Mouse (Mus musculus): Measurements from ENCODE around the gene Mvb12b.
"Not testable (repeated sequence)": the region's sequence is repeated elsewhere in the genome, so short reads cannot be mapped to it uniquely, and the experiment has no call there.

Mvb12b gene

GRCm38 (mm10) chr2:33918824-33919223 is 31.1 kb upstream of the Mvb12b start:
- Histone ChIP-seq H3K36me3 (ENCODE audit: insufficient read depth, low read length) (no peaks in the 10 kb centered on the region), H3K4me1 (replicated peaks; ENCODE audit: low read depth, low read length) (peaks cover 34% of the 10 kb centered on the region), H3K4me3 (replicated peaks; ENCODE audit: low read length) (no peak overlapping the region), H3K9me3 (ENCODE audit: low read length) (no peaks in the 10 kb centered on the region), H3K27me3 (ENCODE audit: insufficient read depth, low read length) (peaks cover 16% of the 10 kb centered on the region)
- no peak for TF ChIP-seq CTCF (conservative IDR thresholded peaks at IDR 0.05; ENCODE audit: low read length)
- no peak for TF ChIP-seq NANOG (IDR thresholded peaks at IDR 0.05; ENCODE audit: borderline replicate concordance, low read length)
- TF ChIP-seq POU5F1 (IDR thresholded peaks at IDR 0.05; ENCODE audit: borderline replicate concordance, low read length) = no peak

- Histone ChIP-seq H3K4me3 (replicated peaks; ENCODE audit: low read length) (peak overlapping the region; percentile 45; the same call in 1 of the 2 replicates), H3K36me3 (ENCODE audit: insufficient read depth, low read length) (no peaks in the 10 kb centered on the region), H3K4me1 (replicated peaks; ENCODE audit: low read depth, low read length) (peaks cover 34% of the 10 kb centered on the region), H3K9me3 (ENCODE audit: low read length) (no peaks in the 10 kb centered on the region), H3K27me3 (ENCODE audit: insufficient read depth, low read length) (peaks cover 11% of the 10 kb centered on the region)
- TF ChIP-seq NANOG (IDR thresholded peaks at IDR 0.05; ENCODE audit: borderline replicate concordance, low read length) (no peak), CTCF (conservative IDR thresholded peaks at IDR 0.05; ENCODE audit: low read length) (peak; percentile 91)
Observed at GRCm38 (mm10) chr2:33918318-33918717, 30.6 kb upstream of the Mvb12b start.

- no peak overlapping the region for H3K4me3 ChIP-seq (replicated peaks; ENCODE audit: low read length)
- H3K27me3 ChIP-seq (ENCODE audit: insufficient read depth, low read length) = no peaks in the 10 kb centered on the region; the same call in 1 of the 2 replicates
- H3K36me3 ChIP-seq (ENCODE audit: insufficient read depth, low read length) = no peaks in the 10 kb centered on the region
- no peak for TF ChIP-seq NANOG (IDR thresholded peaks at IDR 0.05; ENCODE audit: borderline replicate concordance, low read length)
- TF ChIP-seq CTCF (conservative IDR thresholded peaks at IDR 0.05; ENCODE audit: low read length) = no peak
- no peak for TF ChIP-seq POU5F1 (IDR thresholded peaks at IDR 0.05; ENCODE audit: borderline replicate concordance, low read length)
- H3K9me3 ChIP-seq (ENCODE audit: low read length) = no peaks in the 10 kb centered on the region
- peaks cover 28% of the 10 kb centered on the region for H3K4me1 ChIP-seq (replicated peaks; ENCODE audit: low read depth, low read length)
Observed at GRCm38 (mm10) chr2:33916603-33917002, 28.9 kb upstream of the Mvb12b start.

- H3K36me3 ChIP-seq (ENCODE audit: insufficient read depth, low read length) = no peaks in the 10 kb centered on the region
- H3K4me3 ChIP-seq (replicated peaks; ENCODE audit: low read length) = no peak overlapping the region
- peaks cover 5% of the 10 kb centered on the region for H3K9me3 ChIP-seq (ENCODE audit: low read length)
- H3K27me3 ChIP-seq (ENCODE audit: insufficient read depth, low read length) = no peaks in the 10 kb centered on the region; the same call in 1 of the 2 replicates
- TF ChIP-seq CTCF (conservative IDR thresholded peaks at IDR 0.05; ENCODE audit: low read length) = no peak
- no peak for TF ChIP-seq NANOG (IDR thresholded peaks at IDR 0.05; ENCODE audit: borderline replicate concordance, low read length)
- TF ChIP-seq POU5F1 (IDR thresholded peaks at IDR 0.05; ENCODE audit: borderline replicate concordance, low read length) = no peak
- peaks cover 12% of the 10 kb centered on the region for H3K4me1 ChIP-seq (replicated peaks; ENCODE audit: low read depth, low read length)
Observed at GRCm38 (mm10) chr2:33914998-33915397, 27.3 kb upstream of the Mvb12b start.

GRCm38 (mm10) chr2:33914334-33914733 is 26.6 kb upstream of the Mvb12b start:
- no peaks in the 10 kb centered on the region for H3K36me3 ChIP-seq (ENCODE audit: insufficient read depth, low read length)
- H3K27me3 ChIP-seq (ENCODE audit: insufficient read depth, low read length) = no peaks in the 10 kb centered on the region
- H3K4me1 ChIP-seq (replicated peaks; ENCODE audit: low read depth, low read length) = peaks cover 7% of the 10 kb centered on the region
- no peak for TF ChIP-seq POU5F1 (IDR thresholded peaks at IDR 0.05; ENCODE audit: borderline replicate concordance, low read length)
- TF ChIP-seq CTCF (conservative IDR thresholded peaks at IDR 0.05; ENCODE audit: low read length) = no peak
- TF ChIP-seq NANOG (IDR thresholded peaks at IDR 0.05; ENCODE audit: borderline replicate concordance, low read length) = no peak
- no peak overlapping the region for H3K4me3 ChIP-seq (replicated peaks; ENCODE audit: low read length)
- H3K9me3 ChIP-seq (ENCODE audit: low read length) = peaks cover 5% of the 10 kb centered on the region

- H3K9me3 ChIP-seq (ENCODE audit: low read length); H3K4me3 ChIP-seq (replicated peaks; ENCODE audit: low read length); H3K4me1 ChIP-seq (replicated peaks; ENCODE audit: low read depth, low read length); H3K36me3 ChIP-seq (ENCODE audit: insufficient read depth, low read length); H3K27me3 ChIP-seq (ENCODE audit: insufficient read depth, low read length): not testable (repeated sequence)
Observed at GRCm38 (mm10) chr2:33913598-33913997, 25.9 kb upstream of the Mvb12b start.

GRCm38 (mm10) chr2:33912741-33913140 is 25.0 kb upstream of the Mvb12b start:
- H3K36me3 ChIP-seq (ENCODE audit: insufficient read depth, low read length) = no peaks in the 10 kb centered on the region
- peaks cover 5% of the 10 kb centered on the region for H3K9me3 ChIP-seq (ENCODE audit: low read length)

GRCm38 (mm10) chr2:33908374-33908773 is 20.6 kb upstream of the Mvb12b start:
- H3K36me3 ChIP-seq (ENCODE audit: insufficient read depth, low read length) = no peaks in the 10 kb centered on the region
- H3K9me3 ChIP-seq (ENCODE audit: low read length) = peaks cover 5% of the 10 kb centered on the region
- no peak overlapping the region for H3K4me3 ChIP-seq (replicated peaks; ENCODE audit: low read length)
- TF ChIP-seq NANOG (IDR thresholded peaks at IDR 0.05; ENCODE audit: borderline replicate concordance, low read length) = no peak
- no peak for TF ChIP-seq POU5F1 (IDR thresholded peaks at IDR 0.05; ENCODE audit: borderline replicate concordance, low read length)
- TF ChIP-seq CTCF (conservative IDR thresholded peaks at IDR 0.05; ENCODE audit: low read length) = no peak
- peaks cover 3% of the 10 kb centered on the region for H3K4me1 ChIP-seq (replicated peaks; ENCODE audit: low read depth, low read length)
- H3K27me3 ChIP-seq (ENCODE audit: insufficient read depth, low read length) = no peaks in the 10 kb centered on the region

More at GRCm38 (mm10) chr2:33912741-33913140, 25.0 kb upstream of the Mvb12b start:
- TF ChIP-seq NANOG (IDR thresholded peaks at IDR 0.05; ENCODE audit: borderline replicate concordance, low read length) = no peak
- no peak for TF ChIP-seq CTCF (conservative IDR thresholded peaks at IDR 0.05; ENCODE audit: low read length)
- no peak for TF ChIP-seq POU5F1 (IDR thresholded peaks at IDR 0.05; ENCODE audit: borderline replicate concordance, low read length)
- Histone ChIP-seq H3K4me3 (replicated peaks; ENCODE audit: low read length) (no peak overlapping the region), H3K4me1 (replicated peaks; ENCODE audit: low read depth, low read length) (peaks cover 2% of the 10 kb centered on the region), H3K27me3 (ENCODE audit: insufficient read depth, low read length) (no peaks in the 10 kb centered on the region)

GRCm38 (mm10) chr2:33907174-33907573 is 19.4 kb upstream of the Mvb12b start:
- Histone ChIP-seq H3K4me3 (replicated peaks; ENCODE audit: low read length) (no peak overlapping the region), H3K9me3 (ENCODE audit: low read length) (peaks cover 5% of the 10 kb centered on the region), H3K4me1 (replicated peaks; ENCODE audit: low read depth, low read length) (peaks cover 8% of the 10 kb centered on the region), H3K27me3 (ENCODE audit: insufficient read depth, low read length) (no peaks in the 10 kb centered on the region), H3K36me3 (ENCODE audit: insufficient read depth, low read length) (no peaks in the 10 kb centered on the region)
- no peak for TF ChIP-seq CTCF (conservative IDR thresholded peaks at IDR 0.05; ENCODE audit: low read length)
- TF ChIP-seq POU5F1 (IDR thresholded peaks at IDR 0.05; ENCODE audit: borderline replicate concordance, low read length) = no peak
- TF ChIP-seq NANOG (IDR thresholded peaks at IDR 0.05; ENCODE audit: borderline replicate concordance, low read length) = no peak

Data from E14TG2a.4 (cell line).